Mouse (Mus musculus) kidney, embryonic 14.5 days (tissue): ENCODE data around the gene Defa2. TPM values are rescaled to one million over a fixed set of nuclear protein-coding genes. Genes with fewer than 3 reads are reported as not detected.
"Not testable (repeated sequence)": the region's sequence is repeated elsewhere in the genome, so short reads cannot be mapped to it uniquely, and the experiment has no call there.

Source experiments
- ATAC-seq: fragments of 200-750 bp; cut with Nextera tagmentation; 2 replicates; pipeline ENCODE4 v1.8.0; 2017; ENCODE audit warnings: moderate number of reproducible peaks, mild to moderate bottlenecking, moderate TSS enrichment, moderate library complexity; ENCODE audit not compliant: low FRiP score, low TSS enrichment
- H3K27ac ChIP-seq: fragments of 300-500 bp; sonication (generic); 2 replicates; pipeline ENCODE4 v1.5.1; 2014; ENCODE audit warnings: low read depth, mild to moderate bottlenecking, low read length, moderate library complexity, mixed read lengths
- H3K27me3 ChIP-seq: fragments of 300-500 bp; sonication (generic); 2 replicates; pipeline ENCODE4 v1.6.1; 2014; ENCODE audit warnings: mild to moderate bottlenecking, low read length; ENCODE audit not compliant: control insufficient read depth, insufficient read depth
- H3K36me3 ChIP-seq: fragments of 300-500 bp; sonication (generic); 2 replicates; pipeline ENCODE4 v1.6.1; 2014; ENCODE audit warnings: low read length, mixed read lengths; ENCODE audit not compliant: control insufficient read depth, insufficient read depth
- H3K4me1 ChIP-seq: fragments of 300-500 bp; sonication (generic); 2 replicates; pipeline ENCODE4 v1.6.1; 2014; ENCODE audit warnings: low read length, mixed read lengths; ENCODE audit not compliant: control insufficient read depth, insufficient read depth
- H3K4me2 ChIP-seq: fragments of 300-500 bp; sonication (generic); replicated peaks from 2 replicates; pipeline ENCODE4 v1.6.1; 2014; ENCODE audit warnings: low read depth, mild to moderate bottlenecking, low read length
- H3K4me3 ChIP-seq: fragments of 300-500 bp; sonication (generic); 2 replicates; pipeline ENCODE4 v1.5.1; 2014; ENCODE audit warnings: mild to moderate bottlenecking, low read length
- H3K9ac ChIP-seq: fragments of 300-500 bp; sonication (generic); 2 replicates; pipeline ENCODE4 v1.6.1; 2014; ENCODE audit warnings: low read depth, mild to moderate bottlenecking, low read length, moderate library complexity
- H3K9me3 ChIP-seq: fragments of 300-500 bp; sonication (generic); 2 replicates; pipeline ENCODE4 v1.6.1; 2016; ENCODE audit warnings: low read length; ENCODE audit not compliant: control insufficient read depth
- WGBS: fragments of 180-500 bp; shearing (Covaris S2); extraction: QIAGEN DNeasy Blood & Tissue Kit; methylation state at CpG from one replicate; pipeline ENCODE4 v1.1.7; 2014; 5-methylcytosine and 5-hydroxymethylcytosine counted together
- polyA plus RNA-seq: library from polyadenylated mRNA; unstranded; fragments of >200 nt; fragmentation: Nextera tagmentation; extraction: Ambion mirVana; gene quantifications from 2 replicates; pipeline ENCODE4 v1.2.1, GENCODE M21; 2014

The Defa2 gene
- polyA plus RNA-seq: not detected in 2 replicates

DNA sequence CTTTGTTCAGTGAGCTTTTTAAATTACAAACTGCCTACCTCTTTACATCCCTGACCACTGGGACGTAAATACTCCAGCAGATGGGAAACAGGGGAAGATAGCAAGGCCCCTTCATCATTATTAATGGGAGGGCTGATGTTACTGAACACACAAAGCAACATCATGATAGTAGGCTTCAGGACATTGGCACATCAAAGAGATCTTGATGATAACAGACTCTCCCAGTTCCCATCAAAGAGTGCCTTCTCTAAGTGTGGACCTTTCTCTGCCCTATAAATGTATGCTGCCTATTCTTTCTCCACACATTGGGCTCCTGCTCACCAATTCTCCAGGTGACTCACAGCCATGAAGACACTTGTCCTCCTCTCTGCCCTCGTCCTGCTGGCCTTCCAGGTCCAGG is at the start of gene Defa2:
Gene Defa2, plus strand, starts transcription at position 301 of the 400 bp plus-strand sequence.
- H3K4me2 ChIP-seq, H3K36me3 ChIP-seq, ATAC-seq, H3K27ac ChIP-seq, H3K27me3 ChIP-seq, H3K4me1 ChIP-seq, H3K9ac ChIP-seq, H3K4me3 ChIP-seq, H3K9me3 ChIP-seq: not testable (repeated sequence)
- WGBS: no CpG with 5 or more reads among the region's 2 CpGs

DNA sequence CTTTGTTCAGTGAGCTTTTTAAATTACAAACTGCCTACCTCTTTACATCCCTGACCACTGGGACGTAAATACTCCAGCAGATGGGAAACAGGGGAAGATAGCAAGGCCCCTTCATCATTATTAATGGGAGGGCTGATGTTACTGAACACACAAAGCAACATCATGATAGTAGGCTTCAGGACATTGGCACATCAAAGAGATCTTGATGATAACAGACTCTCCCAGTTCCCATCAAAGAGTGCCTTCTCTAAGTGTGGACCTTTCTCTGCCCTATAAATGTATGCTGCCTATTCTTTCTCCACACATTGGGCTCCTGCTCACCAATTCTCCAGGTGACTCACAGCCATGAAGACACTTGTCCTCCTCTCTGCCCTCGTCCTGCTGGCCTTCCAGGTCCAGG is 13.2 kb downstream of the Defa2 start, which contains the start of gene Defa33:
Gene Defa33, plus strand, starts transcription at position 301 of the 400 bp plus-strand sequence.
- not testable (repeated sequence) for H3K36me3 ChIP-seq, H3K4me2 ChIP-seq, H3K4me3 ChIP-seq, H3K4me1 ChIP-seq, ATAC-seq, H3K27ac ChIP-seq, H3K9ac ChIP-seq, H3K27me3 ChIP-seq, H3K9me3 ChIP-seq
- WGBS: no CpG with 5 or more reads among the region's 2 CpGs

DNA sequence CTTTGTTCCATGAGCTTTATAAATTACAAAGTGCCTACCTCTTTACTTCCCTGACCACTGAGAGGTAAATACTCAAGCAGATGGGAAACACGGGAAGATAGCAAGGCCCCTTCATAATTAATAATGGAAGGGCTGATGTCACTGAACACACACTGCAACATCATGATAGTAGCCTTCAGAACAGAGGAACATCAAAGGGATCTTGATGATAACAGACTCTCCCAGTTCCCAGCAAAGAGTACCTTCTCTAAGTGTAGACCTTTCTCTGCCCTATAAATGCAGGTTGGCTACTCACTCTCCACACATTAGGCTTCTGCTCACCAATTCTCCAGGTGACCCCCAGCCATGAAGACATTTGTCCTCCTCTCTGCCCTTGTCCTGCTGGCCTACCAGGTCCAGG is 48.8 kb downstream of the Defa2 start, which contains the start of gene Defa36:
Gene Defa36, plus strand, starts transcription at position 301 of the 400 bp plus-strand sequence.
- not testable (repeated sequence) for H3K27me3 ChIP-seq, H3K36me3 ChIP-seq, H3K9me3 ChIP-seq, ATAC-seq, H3K4me3 ChIP-seq, H3K4me1 ChIP-seq, H3K9ac ChIP-seq, H3K4me2 ChIP-seq, H3K27ac ChIP-seq
- no CpG with 5 or more reads among the region's 1 CpGs for WGBS

Other genes starting within 250 kb of the Defa2 start
- gene Defa30, start 243.9 kb upstream of the Defa2 start, polyA plus RNA-seq: not detected in 2 replicates
- not detected in 2 replicates for gene Defa22, start 216.2 kb upstream of the Defa2 start, polyA plus RNA-seq
- not detected in 2 replicates for gene Defa31, start 186.9 kb upstream of the Defa2 start, polyA plus RNA-seq
- gene Gm15293, start 177.0 kb upstream of the Defa2 start, polyA plus RNA-seq: not detected in 2 replicates
- gene Gm15292, start 128.8 kb upstream of the Defa2 start, polyA plus RNA-seq: not detected in 2 replicates
- gene Defa27, start 63.0 kb upstream of the Defa2 start, polyA plus RNA-seq: not detected in 2 replicates
- gene Defa29, start 51.5 kb upstream of the Defa2 start, polyA plus RNA-seq: not detected in 2 replicates
- not detected in 2 replicates for gene Defa33, start 13.3 kb downstream of the Defa2 start, polyA plus RNA-seq
- gene Defa36, start 48.9 kb downstream of the Defa2 start, polyA plus RNA-seq: not detected in 2 replicates
- gene Gm7849, start 78.0 kb downstream of the Defa2 start, polyA plus RNA-seq: not detected in 2 replicates
- not detected in 2 replicates for gene Defa20, start 130.7 kb downstream of the Defa2 start, polyA plus RNA-seq
- not detected in 2 replicates for gene Defa32, start 150.5 kb downstream of the Defa2 start, polyA plus RNA-seq
- not detected in 2 replicates for gene Defa37, start 186.9 kb downstream of the Defa2 start, polyA plus RNA-seq
- gene Defa28, start 204.5 kb downstream of the Defa2 start, polyA plus RNA-seq: not detected in 2 replicates
- not detected in 2 replicates for gene Gm7861, start 216.0 kb downstream of the Defa2 start, polyA plus RNA-seq
- gene Defa26, start 239.7 kb downstream of the Defa2 start, polyA plus RNA-seq: not detected in 2 replicates